Mouse (Mus musculus): ENCODE data around the gene Gm7347.
"Not testable (repeated sequence)": the region's sequence is repeated elsewhere in the genome, so short reads cannot be mapped to it uniquely, and the experiment has no call there.

The Gm7347 gene

DNA sequence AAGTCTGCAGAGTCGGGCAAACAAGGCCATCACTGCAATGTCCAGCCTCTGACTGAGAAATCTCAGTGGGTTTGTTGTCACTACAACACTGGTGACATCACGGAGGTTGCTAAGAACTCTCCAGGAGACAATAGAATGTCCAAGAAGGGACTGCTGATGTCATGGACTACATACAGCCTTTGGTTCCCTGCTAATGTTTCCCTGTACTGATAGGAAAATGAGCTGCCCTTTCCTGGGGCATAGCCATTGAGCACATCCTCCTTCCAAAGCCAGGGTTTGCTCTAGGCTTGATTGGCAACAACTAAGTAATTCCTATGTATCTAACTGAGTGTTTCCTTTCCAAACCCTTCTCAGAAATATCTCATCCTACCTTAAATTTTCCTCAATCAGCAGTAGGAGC lies at the start of gene Gm7347:
Gene Gm7347 (minus strand): TSS at position 101 of the 400 bp plus-strand sequence.
- not testable (repeated sequence) for DNase-seq

DNA sequence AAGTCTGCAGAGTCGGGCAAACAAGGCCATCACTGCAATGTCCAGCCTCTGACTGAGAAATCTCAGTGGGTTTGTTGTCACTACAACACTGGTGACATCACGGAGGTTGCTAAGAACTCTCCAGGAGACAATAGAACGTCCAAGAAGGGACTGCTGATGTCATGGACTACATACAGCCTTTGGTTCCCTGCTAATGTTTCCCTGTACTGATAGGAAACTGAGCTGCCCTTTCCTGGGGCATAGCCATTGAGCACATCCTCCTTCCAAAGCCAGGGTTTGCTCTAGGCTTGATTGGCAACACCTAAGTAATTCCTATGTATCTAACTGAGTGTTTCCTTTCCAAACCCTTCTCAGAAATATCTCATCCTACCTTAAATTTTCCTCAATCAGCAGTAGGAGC lies 46.9 kb upstream of the Gm7347 start, which contains the start of gene 5031410I06Rik:
Gene 5031410I06Rik (minus strand): TSS at position 101 of the 400 bp plus-strand sequence.
- not testable (repeated sequence) for DNase-seq

DNA sequence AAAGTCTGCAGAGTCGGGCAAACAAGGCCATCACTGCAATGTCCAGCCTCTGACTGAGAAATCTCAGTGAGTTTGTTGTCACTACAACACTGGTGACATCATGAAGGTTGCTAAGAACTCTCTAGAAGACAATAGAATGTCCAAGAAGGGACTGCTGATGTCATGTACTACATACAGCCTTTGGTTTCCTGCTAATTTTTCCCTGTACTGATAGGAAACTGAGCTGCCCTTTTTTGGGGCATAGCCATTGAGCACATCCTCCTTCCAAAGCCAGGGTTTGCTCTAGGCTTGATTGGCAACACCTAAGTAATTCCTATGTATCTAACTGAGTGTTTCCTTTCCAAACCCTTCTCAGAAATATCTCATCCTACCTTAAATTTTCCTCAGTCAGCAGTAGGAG lies 30.8 kb upstream of the Gm7347 start, which contains the start of gene Gm10471:
Gene Gm10471 (minus strand): TSS at position 101 of the 400 bp plus-strand sequence.
- not testable (repeated sequence) for DNase-seq

DNA sequence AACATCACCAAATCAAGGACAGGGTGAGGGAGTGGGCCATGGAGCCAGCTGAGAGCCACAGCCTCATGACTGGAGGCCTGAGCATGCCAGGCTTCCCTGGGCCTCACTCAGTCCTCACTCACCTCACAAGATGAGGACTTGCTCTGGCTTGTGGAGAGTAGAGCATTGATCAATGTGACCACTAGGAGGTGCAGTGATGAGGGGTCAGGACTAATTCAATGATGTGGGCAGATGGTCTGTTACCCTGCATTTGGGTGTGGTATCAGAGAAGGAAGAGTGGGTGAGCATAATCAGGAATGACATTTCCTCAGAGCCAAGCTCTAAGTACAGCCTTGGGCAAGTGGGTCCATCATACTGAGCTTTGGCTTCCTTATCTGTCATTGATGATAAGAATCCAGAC lies 20.6 kb upstream of the Gm7347 start:
- not testable (repeated sequence) for DNase-seq

DNA sequence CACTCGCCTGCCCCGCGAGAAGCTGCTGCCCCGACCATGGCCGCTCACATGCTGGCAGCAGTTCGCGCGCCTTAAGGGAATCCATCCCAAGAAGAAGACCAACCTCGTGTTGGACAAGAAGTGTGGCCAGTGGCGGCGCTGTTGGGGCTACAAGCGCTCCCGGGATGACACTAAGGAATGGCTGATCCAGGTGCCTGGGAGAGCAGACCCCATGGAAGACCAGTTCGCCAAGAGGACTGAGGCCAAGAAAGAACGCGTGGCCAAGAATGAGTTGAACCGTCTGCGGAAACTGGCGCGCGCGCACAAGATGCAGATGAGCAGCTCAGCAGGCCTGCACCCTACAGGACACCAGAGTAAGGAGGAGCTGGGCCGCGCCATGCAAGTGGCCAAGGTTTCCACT lies 12.3 kb upstream of the Gm7347 start:
- no peak for DNase-seq

DNA sequence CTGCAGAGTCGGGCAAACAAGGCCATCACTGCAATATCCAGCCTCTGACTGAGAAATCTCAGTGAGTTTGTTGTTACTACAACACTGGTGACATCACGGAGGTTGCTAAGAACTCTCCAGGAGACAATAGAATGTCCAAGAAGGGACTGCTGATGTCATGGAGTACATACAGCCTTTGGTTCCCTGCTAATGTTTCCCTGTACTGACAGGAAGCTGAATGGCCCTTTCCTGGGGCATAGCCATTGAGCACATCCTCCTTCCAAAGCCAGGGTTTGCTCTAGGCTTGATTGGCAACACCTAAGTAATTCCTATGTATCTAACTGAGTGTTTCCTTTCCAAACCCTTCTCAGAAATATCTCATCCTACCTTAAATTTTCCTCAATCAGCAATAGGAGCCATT lies 18.9 kb downstream of the Gm7347 start, which contains the start of gene Speer4a:
Gene Speer4a (minus strand): TSS at position 101 of the 400 bp plus-strand sequence.
- DNase-seq = not testable (repeated sequence)

DNA sequence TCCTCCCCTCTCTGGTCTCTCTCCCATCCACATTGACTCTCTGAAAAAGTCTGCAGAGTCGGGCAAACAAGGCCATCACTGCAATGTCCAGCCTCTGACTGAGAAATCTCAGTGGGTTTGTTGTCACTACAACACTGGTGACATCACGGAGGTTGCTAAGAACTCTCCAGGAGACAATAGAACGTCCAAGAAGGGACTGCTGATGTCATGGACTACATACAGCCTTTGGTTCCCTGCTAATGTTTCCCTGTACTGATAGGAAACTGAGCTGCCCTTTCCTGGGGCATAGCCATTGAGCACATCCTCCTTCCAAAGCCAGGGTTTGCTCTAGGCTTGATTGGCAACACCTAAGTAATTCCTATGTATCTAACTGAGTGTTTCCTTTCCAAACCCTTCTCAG lies 35.6 kb downstream of the Gm7347 start, which contains the start of gene Gm5862:
Gene Gm5862 (minus strand): TSS at position 101 of the 400 bp plus-strand sequence.
- not testable (repeated sequence) for DNase-seq

DNA sequence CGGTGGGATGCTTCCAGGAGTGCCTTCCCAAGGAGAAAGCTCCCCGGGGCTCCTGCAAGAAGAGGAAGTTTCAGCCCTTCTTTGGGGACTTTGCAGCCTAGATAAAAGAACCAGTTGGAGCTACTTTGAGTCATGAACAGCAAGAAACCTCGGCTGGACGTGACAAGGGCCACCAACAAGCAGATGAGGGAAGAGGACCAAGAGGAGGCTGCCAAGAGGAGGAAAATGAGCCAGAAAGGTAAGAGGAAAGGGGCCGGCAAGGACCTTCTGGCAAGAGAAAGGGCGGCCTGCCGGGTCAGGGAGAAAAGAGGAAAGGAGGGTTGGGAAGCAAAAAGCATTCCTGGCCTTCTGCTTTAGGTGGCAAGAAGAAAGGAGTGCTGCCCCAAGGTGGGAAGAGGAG lies 50.7 kb downstream of the Gm7347 start:
- DNase-seq = not testable (repeated sequence)

DNA sequence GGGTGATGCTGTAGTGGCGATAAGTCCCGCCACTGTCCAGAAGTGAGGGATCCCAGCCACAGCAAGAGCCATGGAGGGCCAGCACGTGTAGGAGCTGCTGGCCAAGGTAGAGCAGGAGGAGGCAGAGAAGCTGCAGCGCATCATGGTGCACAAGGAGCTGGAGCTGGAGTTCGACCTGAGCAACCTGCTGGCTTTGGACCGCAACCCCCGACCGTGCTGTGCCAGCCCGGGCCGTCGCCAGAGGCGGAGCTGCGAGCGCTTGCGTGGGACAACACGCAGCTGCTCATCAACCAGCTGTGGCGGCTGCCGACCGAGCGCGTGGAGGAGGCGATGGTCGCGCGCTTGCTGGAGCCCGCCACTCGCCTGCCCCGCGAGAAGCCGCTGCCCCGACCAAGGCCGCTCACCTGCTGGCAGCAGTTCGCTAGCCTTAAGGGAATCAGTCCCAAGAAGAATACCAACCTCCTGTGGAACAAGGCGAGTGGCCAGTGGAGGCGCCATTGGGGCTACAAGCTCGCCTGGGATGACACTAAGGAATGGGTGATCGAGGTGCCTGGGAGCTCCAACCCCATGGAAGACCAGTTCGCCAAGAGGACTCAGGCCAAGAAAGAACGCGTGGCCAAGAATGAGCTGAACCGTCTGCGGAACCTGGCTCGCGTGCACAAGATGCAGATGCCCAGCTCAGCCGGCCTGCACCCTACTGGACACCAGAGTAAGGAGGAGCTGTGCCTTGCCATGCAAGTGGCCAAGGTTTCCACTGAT lies 51.3 kb downstream of the Gm7347 start:
- peak in 1 of 2 experiments; percentile 3 for DNase-seq

DNA sequence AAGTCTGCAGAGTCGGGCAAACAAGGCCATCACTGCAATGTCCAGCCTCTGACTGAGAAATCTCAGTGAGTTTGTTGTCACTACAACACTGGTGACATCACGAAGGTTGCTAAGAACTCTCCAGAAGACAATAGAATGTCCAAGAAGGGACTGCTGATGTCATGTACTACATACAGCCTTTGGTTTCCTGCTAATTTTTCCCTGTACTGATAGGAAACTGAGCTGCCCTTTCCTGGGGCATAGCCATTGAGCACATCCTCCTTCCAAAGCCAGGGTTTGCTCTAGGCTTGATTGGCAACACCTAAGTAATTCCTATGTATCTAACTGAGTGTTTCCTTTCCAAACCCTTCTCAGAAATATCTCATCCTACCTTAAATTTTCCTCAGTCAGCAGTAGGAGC lies 53.7 kb downstream of the Gm7347 start, which contains the start of gene Gm1979:
Gene Gm1979 (minus strand): TSS at position 101 of the 400 bp plus-strand sequence.
- not testable (repeated sequence) for DNase-seq
